Mouse (Mus musculus) urinary bladder, postnatal 10 days (tissue): ENCODE data around the gene Cacna1s.

Experiments
- DNase-seq: peaks from one replicate; pipeline ENCODE4 v3.0.0; 2022; ENCODE audit warnings: low spot score

Gene Cacna1s

GRCm38 (mm10) chr1:136118875-136119274 lies 66.3 kb downstream of the Cacna1s start:
- DNase-seq = no peak

- DNase-seq = no peak
These were observed 67.2 kb downstream of the Cacna1s start for GRCm38 (mm10) chr1:136119571-136120262.

- no peak for DNase-seq
These were observed 67.7 kb downstream of the Cacna1s start for GRCm38 (mm10) chr1:136120263-136120603.

DNA sequence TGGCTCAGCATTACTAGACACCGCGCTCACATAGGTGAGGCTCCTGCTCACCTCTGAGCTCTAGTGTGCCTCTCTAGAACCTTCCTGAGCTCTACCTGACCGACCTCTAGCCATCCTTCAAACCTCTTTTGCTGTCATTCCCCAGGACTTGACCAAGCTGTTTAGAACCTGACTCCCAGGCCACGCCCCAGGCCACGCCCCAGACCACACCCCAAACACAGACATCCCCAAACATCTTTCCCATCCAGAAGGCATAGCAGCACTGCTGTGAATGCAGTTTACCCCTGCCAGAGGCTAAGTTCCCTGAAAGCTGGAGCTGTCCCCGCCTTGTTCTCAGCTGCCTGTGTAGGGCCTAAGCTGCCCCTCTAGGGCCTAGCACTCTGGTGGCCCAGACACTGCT lies 68.2 kb downstream of the Cacna1s start:
- no peak for DNase-seq

DNA sequence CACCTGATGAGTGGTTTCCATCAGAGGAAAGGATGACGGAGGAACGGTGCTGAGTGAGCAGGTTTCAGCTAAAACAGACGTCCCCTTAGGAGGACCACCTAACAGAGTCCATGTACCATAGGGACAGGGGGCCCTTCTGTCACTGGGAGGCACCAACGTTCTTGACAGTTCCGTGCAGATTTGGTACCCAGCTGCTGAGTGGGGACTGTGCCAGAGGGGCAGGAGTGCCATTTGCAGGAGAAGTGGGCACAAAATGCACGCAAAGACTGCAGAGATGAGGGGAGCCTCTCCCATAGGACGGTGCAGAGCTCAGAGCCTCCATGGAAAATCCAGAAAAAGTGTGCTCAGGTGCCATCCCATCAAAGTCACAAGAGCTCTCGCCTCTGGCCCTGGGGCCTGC lies 69.5 kb downstream of the Cacna1s start:
- DNase-seq = no peak

DNA sequence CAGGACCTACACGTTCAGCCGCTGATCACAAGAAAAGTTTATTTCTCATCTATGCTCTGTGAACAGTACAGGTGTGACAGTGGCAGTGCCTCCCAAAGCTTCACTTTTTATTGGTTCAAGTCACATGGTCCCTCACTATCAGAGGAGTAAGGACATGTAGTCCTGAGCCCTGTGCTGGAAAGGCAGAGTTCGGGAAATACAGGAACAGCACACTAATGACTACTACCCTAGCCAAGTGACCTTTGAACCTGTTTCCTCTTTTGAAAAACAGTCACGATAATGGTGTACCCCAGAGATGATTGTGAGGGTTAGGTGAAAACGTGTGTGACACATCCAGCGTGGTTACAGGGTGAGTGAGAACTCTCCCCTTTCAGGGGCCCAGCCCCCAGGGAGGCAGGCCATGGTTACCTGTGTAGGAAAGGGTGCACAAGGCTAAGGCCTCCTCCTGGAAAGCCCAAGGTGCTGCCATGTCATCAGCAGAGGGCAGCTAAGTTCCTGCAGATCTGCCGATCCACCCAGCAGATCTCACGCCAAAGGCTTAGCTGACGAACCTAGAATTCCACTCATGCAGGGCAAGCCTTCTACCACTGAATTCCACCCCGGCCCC lies 73.7 kb downstream of the Cacna1s start:
- no peak for DNase-seq

DNA sequence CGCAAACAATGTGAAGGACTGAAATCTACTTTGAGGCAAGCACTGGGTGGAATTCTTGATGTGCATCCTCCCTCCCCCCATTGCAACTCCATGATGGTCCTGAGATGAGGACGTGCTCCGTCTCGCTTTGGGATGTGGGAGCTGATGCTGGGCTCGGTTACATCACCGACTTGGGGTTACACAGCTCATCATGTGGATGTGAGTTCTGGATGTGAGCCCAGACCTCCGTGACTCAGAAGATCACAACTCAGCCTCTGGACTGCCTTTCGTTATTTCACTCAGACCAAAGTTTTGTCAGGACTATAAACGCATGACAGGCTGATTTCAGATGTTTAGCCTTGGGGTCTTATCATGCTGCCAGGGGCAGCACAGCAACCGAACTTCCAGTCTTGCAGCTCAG lies 74.3 kb downstream of the Cacna1s start:
- no peak for DNase-seq

DNA sequence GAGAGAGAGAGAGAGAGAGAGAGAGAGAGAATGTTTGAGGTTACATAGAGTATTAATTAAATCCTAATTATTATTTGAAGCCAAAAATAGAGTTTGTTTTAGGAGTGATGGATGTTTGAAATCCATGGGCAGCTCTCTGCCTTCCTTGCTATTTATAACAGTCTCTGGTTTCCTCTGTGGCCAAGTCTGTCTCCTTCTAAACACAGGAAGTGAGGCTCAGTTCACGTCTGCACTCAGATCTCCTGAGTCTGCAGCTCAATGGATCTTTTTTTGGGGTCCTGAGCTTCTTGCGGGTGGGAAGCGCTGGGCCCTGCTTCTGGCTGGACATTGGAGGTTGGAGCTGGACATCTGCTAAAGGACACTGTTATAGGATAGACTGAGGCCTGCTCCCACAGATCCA lies 75.3 kb downstream of the Cacna1s start:
- DNase-seq = no peak

GRCm38 (mm10) chr1:136128416-136128815 lies 75.9 kb downstream of the Cacna1s start:
- no peak for DNase-seq

DNA sequence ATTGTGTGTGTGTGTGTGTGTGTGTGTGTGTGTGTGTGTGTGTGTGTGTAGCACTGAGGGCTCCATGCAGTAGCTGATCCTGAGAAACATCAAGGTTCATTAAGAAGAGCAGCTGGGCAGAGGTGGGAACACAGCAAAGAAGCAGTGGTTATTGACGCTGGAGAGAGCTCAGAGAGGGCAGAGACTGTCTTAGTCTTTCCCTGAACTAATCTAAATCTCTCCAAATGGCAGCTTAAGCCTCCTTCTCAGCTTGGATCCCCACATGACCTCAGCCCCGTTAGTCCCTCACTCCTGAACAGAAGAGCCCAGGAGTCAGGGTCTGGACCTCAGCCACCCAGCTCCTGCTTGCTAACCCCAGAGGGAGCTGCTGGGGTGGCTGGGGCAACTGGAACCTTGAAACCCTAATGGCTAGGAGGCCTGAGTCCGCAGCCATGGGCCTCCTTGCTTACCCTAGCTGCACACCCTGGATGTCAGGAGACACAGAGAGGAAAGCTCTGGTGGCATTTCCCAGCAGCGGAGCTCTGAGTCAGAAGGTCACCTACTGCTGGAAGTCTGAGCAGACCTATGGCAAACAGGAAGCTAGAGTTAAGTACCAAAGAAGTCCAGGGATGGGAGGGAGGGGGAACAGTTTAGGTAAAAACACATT lies 76.5 kb downstream of the Cacna1s start:
- DNase-seq = no peak

DNA sequence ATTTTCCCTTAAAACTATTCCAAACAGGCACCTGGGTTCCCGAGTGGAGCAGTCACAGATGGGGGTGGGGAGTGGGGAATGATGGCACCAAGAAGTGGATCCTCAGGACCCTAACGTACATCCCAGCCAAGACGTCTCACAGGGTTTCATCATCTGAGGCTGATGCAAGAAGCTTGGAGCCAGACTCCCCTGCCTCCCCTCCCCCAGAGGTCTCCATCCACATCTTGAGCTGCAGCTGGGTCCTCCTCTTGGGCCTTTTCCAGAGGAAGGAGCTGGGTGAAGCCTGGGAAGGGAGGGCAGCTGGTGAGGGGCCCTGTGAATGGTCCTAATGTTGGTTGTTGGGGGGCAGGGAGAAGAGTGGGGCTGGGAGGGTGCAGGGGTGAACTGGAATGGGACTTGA lies 77.6 kb downstream of the Cacna1s start:
- DNase-seq = no peak

DNA sequence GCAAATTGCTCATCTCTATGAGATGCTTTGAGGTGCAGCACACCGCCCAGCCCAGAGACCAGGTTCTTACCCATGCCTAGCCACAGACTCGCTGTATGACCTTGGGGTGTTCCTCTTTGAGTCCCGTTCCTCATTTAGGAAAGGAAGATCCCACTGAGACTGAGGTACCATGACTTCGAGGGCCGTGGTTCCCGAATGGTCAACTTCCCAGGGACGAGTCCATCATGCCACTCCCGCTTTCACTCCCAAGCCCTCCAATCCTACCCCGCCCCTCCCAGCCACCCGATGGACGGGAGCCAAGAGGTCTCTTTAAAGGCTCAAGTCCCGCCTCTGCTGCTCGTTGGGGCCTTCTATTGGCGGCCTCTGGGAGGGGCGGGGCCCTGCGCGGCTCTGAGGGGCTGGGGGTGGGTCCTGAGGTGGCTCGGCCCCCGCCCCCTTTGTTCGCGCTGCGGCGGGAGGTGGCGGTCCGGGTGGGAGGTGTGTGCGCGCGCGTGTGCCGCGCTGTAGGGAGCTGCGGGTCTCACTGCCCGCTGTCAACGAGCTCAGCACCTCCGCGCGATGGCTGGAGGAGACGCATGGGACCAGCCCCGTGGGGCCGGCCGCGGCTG lies 78.5 kb downstream of the Cacna1s start, which contains the start of gene Kif21b:
TSS of gene Kif21b (plus strand) at position 439 of the 608 bp plus-strand sequence.
- peak; percentile 47 for DNase-seq

GRCm38 (mm10) chr1:136131603-136132291 lies 79.2 kb downstream of the Cacna1s start:
- no peak for DNase-seq

- DNase-seq = no peak
These were observed 80.0 kb downstream of the Cacna1s start for GRCm38 (mm10) chr1:136132386-136133201.

DNA sequence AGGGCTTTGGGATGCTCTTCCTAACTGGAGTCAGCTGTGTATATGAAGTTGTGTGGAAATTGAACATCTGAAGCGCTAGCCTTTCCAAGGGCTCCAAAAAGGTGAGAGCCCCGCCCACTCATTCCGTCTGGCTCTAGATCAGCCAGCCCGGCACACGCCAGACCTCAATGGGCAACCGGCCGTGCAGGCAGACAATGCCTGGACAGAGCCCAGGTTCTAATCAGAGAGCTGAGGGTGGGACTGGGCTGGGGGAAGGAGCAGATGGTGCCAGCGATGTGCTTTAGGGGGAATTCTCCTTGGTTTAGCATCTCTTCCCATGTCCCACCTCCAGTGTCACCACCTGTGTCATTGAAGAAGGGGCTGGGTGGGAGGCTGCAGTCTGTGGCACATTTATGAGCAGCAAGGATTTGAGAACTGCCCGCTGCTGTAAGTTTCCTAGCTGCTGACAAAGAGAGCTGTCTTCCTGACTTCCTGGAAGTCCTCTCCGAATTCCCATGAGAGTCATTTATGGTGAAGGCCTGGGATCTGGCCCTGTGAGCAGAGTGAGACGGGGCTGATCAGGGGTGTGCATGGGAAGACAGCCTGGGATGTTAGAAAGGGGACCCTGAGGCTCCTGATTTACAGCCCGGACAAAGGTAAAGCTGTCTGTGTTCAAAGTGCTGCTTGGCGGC lies 81.2 kb downstream of the Cacna1s start:
- DNase-seq = no peak

DNA sequence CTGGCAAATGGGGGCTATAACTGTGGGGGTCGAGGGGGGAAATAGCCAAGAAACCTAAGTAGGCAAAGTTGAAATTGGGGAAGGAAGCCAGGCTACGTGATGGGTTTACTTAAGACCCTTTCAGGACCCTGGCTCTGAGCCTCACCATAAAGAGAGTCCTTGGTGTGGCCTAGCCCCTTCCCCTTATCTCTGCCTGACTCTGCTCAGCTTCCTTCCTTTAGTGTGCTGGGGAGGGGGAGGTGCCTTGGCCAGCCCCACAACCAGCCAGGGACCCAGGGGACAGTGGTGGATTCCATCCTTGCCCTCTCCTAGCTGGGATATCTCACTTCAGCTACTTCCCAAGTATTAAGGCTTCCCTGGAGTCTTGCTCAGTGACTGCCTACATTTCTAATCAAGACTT lies 82.0 kb downstream of the Cacna1s start:
- DNase-seq = no peak

DNA sequence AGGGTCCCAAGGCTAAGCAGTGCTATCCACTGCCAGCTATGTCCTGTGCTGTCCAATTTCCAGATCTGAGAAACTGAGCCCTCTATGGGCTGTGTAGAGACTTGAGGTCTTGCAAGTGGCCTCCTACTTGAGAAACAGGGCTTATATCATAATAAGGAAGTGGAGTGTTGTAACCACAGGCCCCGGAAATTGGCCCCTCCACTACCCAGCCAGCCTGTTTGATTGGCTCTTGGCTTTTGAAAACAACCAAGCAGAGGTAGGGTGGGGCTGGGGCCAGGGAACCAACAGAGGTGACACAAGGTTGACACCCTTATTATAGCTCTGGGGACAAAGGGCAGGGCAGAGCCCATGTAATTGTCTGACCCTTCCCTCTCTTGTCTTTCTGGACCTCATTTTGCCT lies 82.5 kb downstream of the Cacna1s start:
- DNase-seq = no peak

DNA sequence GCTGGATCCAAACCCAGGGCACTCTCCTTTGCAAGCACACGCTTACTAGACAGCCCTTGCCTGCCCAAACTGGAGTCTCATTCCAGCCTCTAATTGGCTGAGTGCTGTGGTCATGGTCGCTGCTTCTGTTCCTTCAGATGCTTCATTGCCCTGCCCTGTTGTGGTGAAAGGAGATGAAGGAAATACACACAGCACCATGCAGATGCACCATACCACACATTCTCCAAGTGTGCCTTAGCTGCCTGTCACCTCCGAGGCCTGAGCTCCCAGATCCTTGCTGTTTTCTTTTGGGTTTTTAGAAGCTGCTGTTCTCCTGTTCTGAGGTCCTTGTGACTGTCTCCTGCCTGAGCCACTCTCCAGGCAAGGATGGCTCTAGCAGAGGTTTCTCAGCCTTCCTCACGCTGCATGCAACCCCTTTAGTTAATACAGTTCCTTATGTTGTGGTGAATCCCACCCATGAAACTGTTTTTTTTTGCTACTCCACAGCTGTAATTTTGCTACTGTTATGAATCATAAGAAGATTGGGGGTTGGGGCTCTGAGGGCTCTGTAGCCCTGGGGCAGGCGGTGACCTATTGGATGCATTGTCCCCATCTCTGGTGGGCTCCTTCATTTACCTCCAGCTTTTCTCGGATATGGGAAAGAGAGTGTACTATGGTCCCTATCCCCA lies 83.4 kb downstream of the Cacna1s start:
- DNase-seq = no peak

- DNase-seq = no peak
These were observed 84.0 kb downstream of the Cacna1s start for GRCm38 (mm10) chr1:136136547-136136946.

DNA sequence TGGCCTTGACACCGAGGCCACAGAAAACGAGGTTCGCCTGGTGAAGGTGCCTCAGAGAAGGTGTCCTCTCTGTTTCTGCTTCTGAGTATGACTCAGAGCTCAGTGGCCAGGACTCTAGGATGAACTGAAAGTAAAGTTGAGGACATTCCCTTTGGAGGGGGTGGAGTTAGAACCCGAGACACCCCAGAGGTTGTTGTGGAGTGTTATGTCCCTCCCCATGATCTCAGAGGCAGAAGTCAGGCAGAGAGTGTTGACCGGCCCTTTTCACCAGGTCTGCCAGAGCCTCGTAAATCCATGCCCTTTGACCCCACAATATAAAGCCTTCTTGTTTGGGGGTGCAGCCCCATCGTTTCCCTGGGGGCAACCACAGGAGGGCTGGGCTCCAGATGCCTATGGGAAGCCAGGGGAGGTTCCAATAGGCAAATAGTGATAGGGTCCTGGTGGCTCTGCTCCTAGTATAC lies 84.6 kb downstream of the Cacna1s start:
- DNase-seq = no peak
